Mouse (Mus musculus) kidney, adult 9 months (tissue): ENCODE results near the gene Alg5.

Experiments
- DNase-seq: peaks from one replicate; pipeline ENCODE4 v3.0.0; 2022

Alg5 gene

DNA sequence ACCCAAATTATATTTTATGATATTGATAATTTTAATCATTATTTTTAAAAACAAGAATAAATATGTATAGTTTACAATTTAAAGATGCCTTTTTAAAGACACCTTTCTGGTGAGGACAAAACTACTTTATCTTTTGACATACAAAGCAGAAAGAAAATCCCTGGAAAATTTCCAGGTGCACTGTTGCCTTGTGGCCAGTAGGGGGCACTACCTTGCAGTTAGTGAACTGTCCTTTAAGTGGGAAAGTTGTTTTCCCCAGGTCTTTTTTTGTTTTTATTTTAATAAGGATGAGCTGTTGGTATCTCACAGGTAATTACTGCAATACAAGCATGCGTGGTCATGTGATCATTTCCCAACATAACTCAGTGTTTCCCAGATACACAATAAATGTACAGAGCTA is 60.5 kb downstream of the Alg5 start:
- DNase-seq = peak; percentile 60

DNA sequence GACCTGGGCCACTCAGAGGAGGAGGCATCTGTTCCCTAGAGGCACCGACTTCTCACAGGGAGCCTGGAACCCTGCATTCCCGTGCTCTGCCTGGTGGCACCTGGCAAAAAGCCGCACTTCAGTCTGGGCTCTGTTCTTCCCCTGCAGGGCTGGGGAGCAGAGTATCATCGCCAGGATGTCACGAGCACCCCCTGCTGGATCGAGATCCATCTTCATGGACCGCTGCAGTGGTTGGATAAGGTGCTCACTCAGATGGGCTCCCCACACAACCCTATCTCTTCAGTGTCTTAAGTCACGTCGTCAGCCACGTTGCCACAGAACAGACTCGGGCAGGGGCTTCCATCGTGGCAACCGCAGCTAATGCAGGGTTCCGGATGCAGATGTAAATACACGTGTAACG is 61.9 kb downstream of the Alg5 start:
- DNase-seq = peak; percentile 55
